Mouse (Mus musculus) lung, postnatal 0 days (tissue): ENCODE measurements around the gene 1600002K03Rik.

ENCODE experiments used
- CTCF ChIP-seq: IDR thresholded peaks from 2 replicates; pipeline ENCODE4 v1.5.1; 2016; ENCODE audit warnings: antibody characterized with exemption, mild to moderate bottlenecking
- EP300 ChIP-seq: IDR thresholded peaks from 2 replicates; pipeline ENCODE4 v1.6.1; 2016; ENCODE audit warnings: antibody characterized with exemption, mild to moderate bottlenecking, control low read depth

DNA sequence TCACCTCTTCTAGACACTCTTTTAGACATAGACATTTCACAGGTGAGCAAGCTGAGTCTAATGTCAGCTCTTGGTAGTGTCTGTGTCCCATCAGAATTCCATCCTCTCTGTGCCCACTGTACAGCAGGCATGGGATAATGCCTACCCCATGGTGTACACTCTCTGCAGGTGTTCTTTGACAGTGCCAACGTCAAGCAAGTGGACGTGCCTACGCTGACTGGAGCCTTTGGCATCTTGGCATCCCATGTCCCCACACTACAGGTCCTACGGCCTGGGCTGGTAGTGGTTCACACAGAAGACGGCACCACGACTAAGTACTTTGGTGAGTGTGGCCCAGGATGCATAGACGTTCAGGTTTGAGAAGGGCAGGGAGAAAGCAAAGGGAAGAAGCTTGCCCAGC is 29.1 kb upstream of the 1600002K03Rik start:
- TF ChIP-seq CTCF (no peak), EP300 (no peak)
